Mouse (Mus musculus) 416B (cell line): ENCODE data around the gene Cul4b.
A peak's percentile ranks its signal among the peaks of the same experiment; 100 is the strongest.
"Not testable (repeated sequence)": the region's sequence is repeated elsewhere in the genome, so short reads cannot be mapped to it uniquely, and the experiment has no call there.

Experiments
- DNase-seq: peaks from one replicate; pipeline ENCODE4 v3.0.0; 2011; ENCODE audit warnings: low read depth

Cul4b gene

GRCm38 (mm10) chrX:38576078-38576477 is at the start of gene Cul4b:
TSS of gene Cul4b (minus strand) at chrX:38576196.
- no peak for DNase-seq

- peak; percentile 55 for DNase-seq
Measured at GRCm38 (mm10) chrX:38600995-38601369, 25.0 kb upstream of the Cul4b start.

GRCm38 (mm10) chrX:38600177-38600994 is 24.4 kb upstream of the Cul4b start, which contains the start of gene Mcts1:
TSS of gene Mcts1 (plus strand) at chrX:38600578.
- peak; percentile 94 for DNase-seq

- DNase-seq, result no peak
Measured at GRCm38 (mm10) chrX:38593180-38593889, 17.3 kb upstream of the Cul4b start.

GRCm38 (mm10) chrX:38591749-38592148 is 15.8 kb upstream of the Cul4b start:
- peak; percentile 12 for DNase-seq

- no peak for DNase-seq
Measured at GRCm38 (mm10) chrX:38589827-38590226, 13.8 kb upstream of the Cul4b start.

- DNase-seq, result no peak
Measured at GRCm38 (mm10) chrX:38583261-38583660, 7.3 kb upstream of the Cul4b start.

- DNase-seq, result no peak
Measured at GRCm38 (mm10) chrX:38581140-38581539, 5.1 kb upstream of the Cul4b start.

GRCm38 (mm10) chrX:38566521-38567205 is 9.3 kb downstream of the Cul4b start:
- no peak for DNase-seq

GRCm38 (mm10) chrX:38565176-38565542 is 10.8 kb downstream of the Cul4b start:
- no peak for DNase-seq

GRCm38 (mm10) chrX:38564542-38565175 is 11.3 kb downstream of the Cul4b start:
- peak; percentile 89 for DNase-seq

- no peak for DNase-seq
Measured at GRCm38 (mm10) chrX:38563941-38564541, 12.0 kb downstream of the Cul4b start.

GRCm38 (mm10) chrX:38553255-38553654 is 22.7 kb downstream of the Cul4b start:
- DNase-seq, result peak; percentile 10

- DNase-seq, result peak; percentile 63
Measured at GRCm38 (mm10) chrX:38514556-38514955, 61.4 kb downstream of the Cul4b start.

- DNase-seq, result no peak
Measured at GRCm38 (mm10) chrX:38504846-38505245, 71.2 kb downstream of the Cul4b start.

GRCm38 (mm10) chrX:38502182-38502581 is 73.8 kb downstream of the Cul4b start:
- peak; percentile 6 for DNase-seq

- DNase-seq, result not testable (repeated sequence)
Measured at GRCm38 (mm10) chrX:38485464-38485863, 90.5 kb downstream of the Cul4b start.
